Mouse (Mus musculus): ENCODE measurements around the gene Dab2ip.

DNA sequence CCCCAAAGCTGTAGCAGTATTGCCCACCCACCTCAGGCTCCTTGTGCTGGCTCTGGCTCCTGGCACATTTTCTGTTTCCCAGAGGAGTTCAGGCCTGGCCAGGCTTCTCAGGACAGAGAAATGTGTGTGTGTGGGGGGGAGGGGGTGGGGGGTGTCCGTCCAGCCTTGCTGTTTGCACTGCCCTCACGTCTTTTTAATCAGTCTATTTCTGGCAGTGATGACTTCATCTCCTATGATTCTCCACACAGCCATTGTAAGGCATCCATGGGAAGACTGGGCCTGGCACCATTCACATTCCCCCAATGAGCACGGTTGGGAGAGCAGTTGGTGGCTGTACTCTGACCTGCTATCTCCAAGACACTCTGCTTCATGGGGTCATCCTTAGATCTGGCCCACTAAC, 125.9 kb downstream of the Dab2ip start:
- TF ChIP-seq POLR2A (IDR thresholded peaks at IDR 0.05; ENCODE audit: insufficient read length, low read depth) (no peak), MAX (IDR thresholded peaks at IDR 0.05; ENCODE audit: low read depth) (no peak), TCF12 (IDR thresholded peaks at IDR 0.05; ENCODE audit: insufficient read depth, poor library complexity, severe bottlenecking) (no peak), REST (IDR thresholded peaks at IDR 0.05; ENCODE audit: insufficient read depth, insufficient read length) (no peak), MYOG (IDR thresholded peaks at IDR 0.05; ENCODE audit: control insufficient read depth in 1 of 3, insufficient read depth in 1 of 3, insufficient read length in 2 of 3, low read depth in 2 of 3) (peak in 1 of 3 experiments; percentile 14), E2F4 (IDR thresholded peaks at IDR 0.05; ENCODE audit: insufficient read depth) (no peak), TCF3 (IDR thresholded peaks at IDR 0.05; ENCODE audit: insufficient read length, low read depth) (no peak), POLR2AphosphoS2 (IDR thresholded peaks at IDR 0.05; ENCODE audit: insufficient read length, low read depth) (no peak), MYOD1 (IDR thresholded peaks at IDR 0.05; ENCODE audit: control insufficient read depth in 1 of 3, insufficient read length in 2 of 3, low read depth in 2 of 3) (no peak), CEBPB (IDR thresholded peaks at IDR 0.05; ENCODE audit: insufficient read depth, poor library complexity, severe bottlenecking) (no peak), USF1 (IDR thresholded peaks at IDR 0.05; ENCODE audit: low read depth) (no peak), SRF (IDR thresholded peaks at IDR 0.05; ENCODE audit: control insufficient read depth, insufficient read length, low read depth) (no peak)

Data from myocyte (in vitro differentiated cells).